Mouse (Mus musculus): ENCODE measurements at regions not wholly inside any gene's neighbourhood (a gene's known extent, or its start where the extent isn't known, plus 50 kb on each side); places are given as distances from the start of the nearest gene placed in this dataset.

DNA sequence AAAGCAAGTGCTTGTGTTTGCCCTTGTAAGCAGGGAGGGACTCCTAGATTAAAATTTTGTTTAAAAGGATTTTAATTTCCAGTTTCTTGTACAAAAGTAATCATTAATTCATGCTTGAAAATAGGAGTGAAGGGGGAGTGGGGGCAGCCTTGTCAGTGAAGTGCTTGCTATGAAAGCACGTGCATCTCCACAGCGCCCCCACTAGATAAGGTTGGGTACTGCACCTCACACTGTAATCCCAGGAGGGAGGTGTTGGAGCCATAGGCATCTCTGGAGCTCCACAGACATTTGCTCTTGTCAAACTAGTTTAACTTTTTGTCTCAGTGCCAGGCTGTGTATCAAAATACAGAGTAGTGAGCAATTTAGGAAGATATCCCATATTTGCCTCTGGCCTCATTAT lies 62.7 kb upstream of the Api5 start:
- no peaks in the 10 kb centered on the region for H3K27me3 ChIP-seq (ENCODE audit: insufficient read depth, low read length)
- H3K9me3 ChIP-seq (ENCODE audit: low read length): no peaks in the 10 kb centered on the region
- TF ChIP-seq NANOG (IDR thresholded peaks at IDR 0.05; ENCODE audit: borderline replicate concordance, low read length) (no peak), CTCF (conservative IDR thresholded peaks at IDR 0.05; ENCODE audit: low read length) (peak; percentile 62)
- no peak overlapping the region for H3K4me3 ChIP-seq (replicated peaks; ENCODE audit: low read length)
- H3K36me3 ChIP-seq (ENCODE audit: insufficient read depth, low read length): no peaks in the 10 kb centered on the region
- no peaks in the 10 kb centered on the region for H3K4me1 ChIP-seq (replicated peaks; ENCODE audit: low read depth, low read length)

DNA sequence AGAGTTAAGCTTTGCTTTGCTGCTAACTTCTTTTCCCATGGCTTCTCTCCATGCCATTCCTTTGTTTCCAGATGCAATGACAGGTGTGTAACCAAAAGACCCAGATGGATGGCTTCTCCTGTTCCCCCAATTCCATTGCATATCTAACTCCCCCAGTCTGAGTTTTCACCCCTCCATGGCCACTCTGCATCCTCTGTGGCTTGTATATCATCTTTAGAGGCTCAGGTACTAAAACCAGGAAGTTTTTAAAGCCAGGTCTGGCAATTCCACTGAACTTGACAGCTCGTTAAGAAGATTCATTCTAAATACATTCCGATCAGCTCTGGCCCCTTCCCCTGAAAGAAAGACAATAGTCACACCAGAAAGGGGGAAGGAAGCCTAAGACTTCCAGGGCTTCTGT lies 60.6 kb upstream of the Api5 start:
- no peak for TF ChIP-seq CTCF (conservative IDR thresholded peaks at IDR 0.05; ENCODE audit: low read length)
- no peak for TF ChIP-seq NANOG (IDR thresholded peaks at IDR 0.05; ENCODE audit: borderline replicate concordance, low read length)
- TF ChIP-seq POU5F1 (IDR thresholded peaks at IDR 0.05; ENCODE audit: borderline replicate concordance, low read length): no peak
- no peaks in the 10 kb centered on the region for H3K36me3 ChIP-seq (ENCODE audit: insufficient read depth, low read length)
- no peaks in the 10 kb centered on the region for H3K27me3 ChIP-seq (ENCODE audit: insufficient read depth, low read length)
- no peaks in the 10 kb centered on the region for H3K9me3 ChIP-seq (ENCODE audit: low read length)
- no peaks in the 10 kb centered on the region for H3K4me1 ChIP-seq (replicated peaks; ENCODE audit: low read depth, low read length)
- H3K4me3 ChIP-seq (replicated peaks; ENCODE audit: low read length): no peak overlapping the region
